Mouse (Mus musculus): Measurements from ENCODE around the gene Qrich2. TPM values are rescaled to one million over a fixed set of nuclear protein-coding genes. Genes with fewer than 3 reads are reported as not detected.
A peak's percentile ranks its signal among the peaks of the same experiment; 100 is the strongest.
"Not testable (repeated sequence)": the region's sequence is repeated elsewhere in the genome, so short reads cannot be mapped to it uniquely, and the experiment has no call there.

The Qrich2 gene
- total and polyA plus RNA-seq, 2 experiments from 2014 or later, result not detected

- Histone ChIP-seq H3K27ac (ENCODE audit: low read depth, low read length) (no peak overlapping the region), H3K9me3 (ENCODE audit: low read length) (no peaks in the 10 kb centered on the region), H3K9ac (peak overlapping the region; percentile 92; the same call in 1 of the 2 replicates), H3K4me2 (ENCODE audit: low read depth) (peak overlapping the region; percentile 94), H3K27me3 (ENCODE audit: insufficient read depth, low read length) (no peaks in the 10 kb centered on the region), H3K36me3 (ENCODE audit: insufficient read depth) (no peaks in the 10 kb centered on the region), H3K4me1 (ENCODE audit: insufficient read depth) (peaks cover 9% of the 10 kb centered on the region), H3K4me3 (ENCODE audit: low read depth, low read length) (peak overlapping the region; percentile 97)
- no peak for TF ChIP-seq CTCF (IDR thresholded peaks at IDR 0.05; ENCODE audit: low read depth)
- DNase-seq, result peak; percentile 22
- 5% methylated on average over 6 of the region's 6 CpGs for WGBS
- no peak for ATAC-seq
Measured at GRCm38 (mm10) chr11:116411582-116411981, 54.5 kb downstream of the Qrich2 start.

GRCm38 (mm10) chr11:116410415-116410814 lies 55.6 kb downstream of the Qrich2 start:
- not testable (repeated sequence) for H3K36me3 ChIP-seq (ENCODE audit: insufficient read depth); H3K4me1 ChIP-seq (ENCODE audit: insufficient read depth); H3K4me3 ChIP-seq (ENCODE audit: low read depth, low read length); H3K9me3 ChIP-seq (ENCODE audit: low read length); H3K9ac ChIP-seq; DNase-seq; H3K27me3 ChIP-seq (ENCODE audit: insufficient read depth, low read length); ATAC-seq; H3K27ac ChIP-seq (ENCODE audit: low read depth, low read length)
- peak overlapping the region; percentile 94; the same call in 1 of the 2 replicates for H3K4me2 ChIP-seq (ENCODE audit: low read depth)
- 84% methylated on average over 4 of the region's 4 CpGs for WGBS

DNA sequence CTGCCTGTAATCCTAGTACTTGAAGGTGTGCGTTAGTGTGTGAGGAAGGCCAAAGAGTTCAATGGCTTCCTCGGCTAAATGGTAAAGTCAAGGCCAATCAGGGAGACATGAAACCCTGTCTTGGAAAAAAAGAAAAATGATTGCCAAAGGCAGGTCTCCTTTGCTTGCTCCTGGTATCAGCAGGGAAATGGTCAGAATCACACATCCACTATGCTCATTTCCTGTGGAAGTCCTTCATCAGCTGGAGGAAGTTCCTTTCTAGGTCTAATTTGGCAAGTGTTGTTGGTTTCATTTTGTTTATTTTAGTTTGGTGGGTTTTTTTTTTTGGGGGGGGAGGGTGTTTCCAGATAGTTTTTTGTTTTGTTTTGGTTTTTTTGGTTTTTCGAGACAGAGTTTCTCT lies 57.0 kb downstream of the Qrich2 start:
- 91% methylated on average over 3 of the region's 3 CpGs for WGBS
- no peaks in the 10 kb centered on the region for H3K27me3 ChIP-seq (ENCODE audit: insufficient read depth, low read length)
- ATAC-seq, result no peak

DNA sequence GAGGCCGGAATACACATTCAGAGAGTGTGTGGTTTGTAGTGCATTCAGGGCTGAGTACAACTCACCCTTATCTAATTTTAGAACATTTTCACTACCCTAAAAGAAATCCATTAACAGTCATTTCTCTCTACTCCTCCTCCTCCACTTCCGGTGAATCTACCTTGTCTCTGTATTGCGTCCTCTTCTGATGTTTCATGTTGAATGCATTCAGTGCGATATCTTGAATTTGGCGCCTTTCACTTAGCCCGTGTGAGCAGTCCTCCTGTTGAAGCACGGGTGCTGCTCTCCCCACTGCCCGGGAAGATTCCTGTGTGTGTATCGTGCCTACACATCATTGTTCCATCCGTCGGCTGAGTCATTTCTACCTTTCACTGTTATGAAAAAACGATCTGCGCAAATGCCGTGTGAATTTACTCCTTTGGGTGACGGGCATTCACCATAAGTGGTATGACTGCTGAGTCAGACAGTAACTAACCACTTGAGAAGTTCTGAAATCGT lies 59.8 kb downstream of the Qrich2 start:
- no peak overlapping the region for H3K4me3 ChIP-seq (ENCODE audit: low read depth, low read length)
- ATAC-seq, result no peak
- peaks cover 13% of the 10 kb centered on the region for H3K36me3 ChIP-seq (ENCODE audit: insufficient read depth)
- WGBS, result 93% methylated on average over 16 of the region's 16 CpGs
- H3K4me2 ChIP-seq (ENCODE audit: low read depth), result no peak overlapping the region
- H3K27ac ChIP-seq (ENCODE audit: low read depth, low read length), result no peak overlapping the region
- H3K9ac ChIP-seq, result no peak overlapping the region
- DNase-seq, result no peak
- no peaks in the 10 kb centered on the region for H3K27me3 ChIP-seq (ENCODE audit: insufficient read depth, low read length)
- H3K4me1 ChIP-seq (ENCODE audit: insufficient read depth), result peaks cover 5% of the 10 kb centered on the region; the same call in 1 of the 2 replicates
- no peak for TF ChIP-seq CTCF (IDR thresholded peaks at IDR 0.05; ENCODE audit: low read depth)
- H3K9me3 ChIP-seq (ENCODE audit: low read length), result no peaks in the 10 kb centered on the region

More for the DNA sequence above, 57.0 kb downstream of the Qrich2 start:
- H3K4me2 ChIP-seq (ENCODE audit: low read depth), result no peak overlapping the region
- no peak overlapping the region for H3K4me3 ChIP-seq (ENCODE audit: low read depth, low read length)
- H3K9ac ChIP-seq, result no peak overlapping the region
- H3K9me3 ChIP-seq (ENCODE audit: low read length), result no peaks in the 10 kb centered on the region
- no peak overlapping the region for H3K27ac ChIP-seq (ENCODE audit: low read depth, low read length)
- TF ChIP-seq CTCF (IDR thresholded peaks at IDR 0.05; ENCODE audit: low read depth), result no peak
- no peak for DNase-seq
- peaks cover 3% of the 10 kb centered on the region for H3K36me3 ChIP-seq (ENCODE audit: insufficient read depth)
- peaks cover 9% of the 10 kb centered on the region for H3K4me1 ChIP-seq (ENCODE audit: insufficient read depth)

GRCm38 (mm10) chr11:116405601-116406000 lies 60.4 kb downstream of the Qrich2 start:
- Histone ChIP-seq H3K36me3 (ENCODE audit: insufficient read depth) (peaks cover 13% of the 10 kb centered on the region), H3K27me3 (ENCODE audit: insufficient read depth, low read length) (no peaks in the 10 kb centered on the region), H3K9me3 (ENCODE audit: low read length) (no peaks in the 10 kb centered on the region), H3K4me2 (ENCODE audit: low read depth) (no peak overlapping the region), H3K4me3 (ENCODE audit: low read depth, low read length) (no peak overlapping the region), H3K27ac (ENCODE audit: low read depth, low read length) (no peak overlapping the region), H3K9ac (no peak overlapping the region), H3K4me1 (ENCODE audit: insufficient read depth) (no peaks in the 10 kb centered on the region)
- ATAC-seq (no peak), DNase-seq (no peak)
- TF ChIP-seq CTCF (IDR thresholded peaks at IDR 0.05; ENCODE audit: low read depth), result no peak
- 87% methylated on average over 4 of the region's 4 CpGs for WGBS

- ATAC-seq, result no peak
- Histone ChIP-seq H3K4me2 (ENCODE audit: low read depth) (no peak overlapping the region), H3K27ac (ENCODE audit: low read depth, low read length) (no peak overlapping the region), H3K27me3 (ENCODE audit: insufficient read depth, low read length) (no peaks in the 10 kb centered on the region), H3K4me3 (ENCODE audit: low read depth, low read length) (no peak overlapping the region), H3K36me3 (ENCODE audit: insufficient read depth) (peaks cover 21% of the 10 kb centered on the region), H3K4me1 (ENCODE audit: insufficient read depth) (no peaks in the 10 kb centered on the region), H3K9ac (no peak overlapping the region), H3K9me3 (ENCODE audit: low read length) (no peaks in the 10 kb centered on the region)
- DNase-seq, result no peak
- 78% methylated on average over 4 of the region's 4 CpGs for WGBS
- TF ChIP-seq CTCF (IDR thresholded peaks at IDR 0.05; ENCODE audit: low read depth), result no peak
Measured at GRCm38 (mm10) chr11:116400560-116400959, 65.5 kb downstream of the Qrich2 start.

GRCm38 (mm10) chr11:116398348-116398677 lies 67.7 kb downstream of the Qrich2 start:
- no peak for DNase-seq
- H3K9me3 ChIP-seq (ENCODE audit: low read length), result no peaks in the 10 kb centered on the region
- H3K36me3 ChIP-seq (ENCODE audit: insufficient read depth), result peaks cover 19% of the 10 kb centered on the region
- TF ChIP-seq CTCF (IDR thresholded peaks at IDR 0.05; ENCODE audit: low read depth), result no peak
- no peak overlapping the region for H3K9ac ChIP-seq
- H3K4me2 ChIP-seq (ENCODE audit: low read depth), result no peak overlapping the region
- no peak overlapping the region for H3K4me3 ChIP-seq (ENCODE audit: low read depth, low read length)
- WGBS, result 79% methylated on average over 11 of the region's 11 CpGs
- no peaks in the 10 kb centered on the region for H3K27me3 ChIP-seq (ENCODE audit: insufficient read depth, low read length)
- H3K27ac ChIP-seq (ENCODE audit: low read depth, low read length), result no peak overlapping the region
- no peak for ATAC-seq
- no peaks in the 10 kb centered on the region for H3K4me1 ChIP-seq (ENCODE audit: insufficient read depth)
